Mouse (Mus musculus): ENCODE data around the gene E030018B13Rik. TPM values are rescaled to one million over a fixed set of nuclear protein-coding genes. Genes with fewer than 3 reads are reported as not detected.

The E030018B13Rik gene
- polyA plus RNA-seq, 1 experiment from 2014 or later, result 0.17 TPM

DNA sequence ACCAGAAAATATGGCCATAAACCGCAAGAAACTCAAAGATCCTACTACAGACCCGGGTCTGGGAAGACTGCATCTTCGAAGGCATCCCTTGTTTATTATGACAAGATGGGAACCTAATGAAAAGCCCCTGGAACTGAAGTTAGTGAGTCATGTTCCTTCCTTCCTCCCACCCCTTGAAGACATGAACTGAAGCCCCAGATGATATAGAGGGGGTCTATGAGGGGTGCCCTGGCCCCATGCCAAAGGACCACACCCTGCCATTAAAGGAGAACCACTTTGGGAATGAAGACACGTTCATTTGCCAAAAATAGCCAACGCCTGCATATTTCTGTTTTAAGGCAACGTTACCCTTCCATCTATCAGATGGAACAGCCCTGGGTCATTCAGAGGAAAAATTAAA lies 28.0 kb upstream of the E030018B13Rik start:
- no peaks in the 10 kb centered on the region for H3K27me3 ChIP-seq (replicated peaks)
- H3K4me2 ChIP-seq, result no peak overlapping the region
- WGBS, result 83% methylated on average over 6 of the region's 6 CpGs
- no peak for ATAC-seq (replicated peaks)
- no peaks in the 10 kb centered on the region for H3K9me3 ChIP-seq
- H3K27ac ChIP-seq, result no peak overlapping the region
- H3K4me1 ChIP-seq, result peaks cover 10% of the 10 kb centered on the region
- H3K4me3 ChIP-seq, result no peak overlapping the region
- no peak overlapping the region for H3K9ac ChIP-seq
- H3K36me3 ChIP-seq (replicated peaks), result no peaks in the 10 kb centered on the region

DNA sequence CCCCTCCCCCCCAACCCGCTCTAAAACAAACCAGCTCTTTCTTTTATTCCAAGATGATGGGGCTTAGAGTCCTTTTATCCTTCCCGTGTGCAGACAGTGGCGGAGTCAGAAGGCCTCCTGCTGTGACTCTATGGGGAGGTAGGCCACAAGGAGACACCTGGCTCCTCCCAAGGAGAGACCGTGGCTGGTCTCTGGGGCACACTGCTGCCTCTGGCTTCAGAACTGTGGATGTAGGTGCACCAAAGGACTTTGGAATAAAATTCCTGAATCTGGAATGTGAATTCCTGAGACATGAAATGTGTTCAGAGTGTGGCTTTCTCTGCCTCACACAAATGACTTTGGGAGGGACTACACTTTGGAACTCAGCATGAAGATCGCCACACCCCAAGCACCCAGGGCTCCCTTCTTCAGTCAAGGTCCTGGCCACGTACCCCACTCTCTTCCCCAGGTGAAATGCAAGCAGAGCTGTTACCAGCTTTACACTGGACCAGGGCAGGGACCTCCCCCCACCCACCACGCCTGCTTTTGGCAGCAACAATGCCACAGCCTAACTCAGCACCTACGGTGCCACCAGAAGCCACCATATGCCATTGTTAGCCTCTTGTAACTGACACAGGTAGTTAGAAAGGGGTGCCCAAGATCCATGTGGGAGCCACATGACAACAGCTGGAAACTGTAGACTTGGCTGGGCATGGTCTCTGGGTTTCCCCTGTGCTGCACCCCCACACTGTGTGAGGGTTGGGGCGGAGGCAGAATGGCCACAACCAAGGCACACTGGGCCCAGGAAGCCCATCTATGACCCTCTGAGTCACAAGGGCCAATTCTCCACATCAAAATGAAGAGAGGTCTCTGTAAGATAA lies 27.3 kb upstream of the E030018B13Rik start:
- H3K9me3 ChIP-seq, result no peaks in the 10 kb centered on the region
- peaks cover 13% of the 10 kb centered on the region for H3K4me1 ChIP-seq
- H3K27ac ChIP-seq, result no peak overlapping the region
- ATAC-seq (replicated peaks), result no peak; the same call in 1 of the 2 replicates
- H3K27me3 ChIP-seq (replicated peaks), result no peaks in the 10 kb centered on the region
- no peak overlapping the region for H3K4me2 ChIP-seq
- no peak overlapping the region for H3K9ac ChIP-seq
- H3K36me3 ChIP-seq (replicated peaks), result no peaks in the 10 kb centered on the region
- 61% methylated on average over 9 of the region's 9 CpGs for WGBS
- no peak overlapping the region for H3K4me3 ChIP-seq

- no peak overlapping the region for H3K27ac ChIP-seq
- H3K36me3 ChIP-seq (replicated peaks), result no peaks in the 10 kb centered on the region
- H3K27me3 ChIP-seq (replicated peaks), result no peaks in the 10 kb centered on the region
- no peak overlapping the region for H3K4me2 ChIP-seq
- no peaks in the 10 kb centered on the region for H3K9me3 ChIP-seq
- 75% methylated on average over 43 of the region's 43 CpGs for WGBS
- ATAC-seq (replicated peaks), result no peak
- H3K4me3 ChIP-seq, result no peak overlapping the region
- H3K9ac ChIP-seq, result no peak overlapping the region
- H3K4me1 ChIP-seq, result peaks cover 18% of the 10 kb centered on the region
Observed at GRCm38 (mm10) chr7:63891488-63892075, 25.1 kb upstream of the E030018B13Rik start.

DNA sequence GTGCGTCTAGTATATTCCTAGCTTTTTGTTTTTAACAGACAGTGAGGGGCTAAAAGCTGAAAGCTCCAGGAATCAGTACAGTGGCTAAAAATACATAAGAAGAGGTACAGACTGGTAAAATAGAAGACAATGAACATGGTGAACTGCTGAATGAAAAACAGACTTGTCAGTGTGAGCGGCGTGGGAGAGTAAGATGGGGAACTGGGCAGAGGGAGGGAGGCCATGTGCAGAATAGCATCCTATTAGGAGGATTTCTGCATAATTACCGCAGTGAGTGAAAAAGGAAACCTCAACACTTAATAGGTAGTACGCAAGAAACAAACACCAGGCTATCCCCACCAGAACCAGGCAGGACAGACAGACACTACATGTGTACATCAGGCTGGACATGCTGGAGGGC lies 23.5 kb upstream of the E030018B13Rik start:
- ATAC-seq (replicated peaks), result no peak

GRCm38 (mm10) chr7:63893729-63894128 lies 22.9 kb upstream of the E030018B13Rik start:
- H3K4me2 ChIP-seq, result no peak overlapping the region
- H3K4me3 ChIP-seq, result no peak overlapping the region
- H3K27me3 ChIP-seq (replicated peaks), result no peaks in the 10 kb centered on the region
- H3K27ac ChIP-seq, result peak overlapping the region; percentile 33; the same call in 1 of the 2 replicates
- H3K36me3 ChIP-seq (replicated peaks), result no peaks in the 10 kb centered on the region
- no peaks in the 10 kb centered on the region for H3K9me3 ChIP-seq
- peaks cover 34% of the 10 kb centered on the region for H3K4me1 ChIP-seq
- no peak for ATAC-seq (replicated peaks)
- WGBS, result 39% methylated on average over 4 of the region's 4 CpGs
- no peak overlapping the region for H3K9ac ChIP-seq

More for the DNA sequence above, 23.5 kb upstream of the E030018B13Rik start:
- no peak overlapping the region for H3K9ac ChIP-seq
- peaks cover 34% of the 10 kb centered on the region for H3K4me1 ChIP-seq
- 63% methylated on average over 5 of the region's 5 CpGs for WGBS
- H3K4me2 ChIP-seq, result no peak overlapping the region
- H3K4me3 ChIP-seq, result no peak overlapping the region
- H3K36me3 ChIP-seq (replicated peaks), result no peaks in the 10 kb centered on the region
- peak overlapping the region; percentile 33; the same call in 1 of the 2 replicates for H3K27ac ChIP-seq
- no peaks in the 10 kb centered on the region for H3K9me3 ChIP-seq
- no peaks in the 10 kb centered on the region for H3K27me3 ChIP-seq (replicated peaks)

DNA sequence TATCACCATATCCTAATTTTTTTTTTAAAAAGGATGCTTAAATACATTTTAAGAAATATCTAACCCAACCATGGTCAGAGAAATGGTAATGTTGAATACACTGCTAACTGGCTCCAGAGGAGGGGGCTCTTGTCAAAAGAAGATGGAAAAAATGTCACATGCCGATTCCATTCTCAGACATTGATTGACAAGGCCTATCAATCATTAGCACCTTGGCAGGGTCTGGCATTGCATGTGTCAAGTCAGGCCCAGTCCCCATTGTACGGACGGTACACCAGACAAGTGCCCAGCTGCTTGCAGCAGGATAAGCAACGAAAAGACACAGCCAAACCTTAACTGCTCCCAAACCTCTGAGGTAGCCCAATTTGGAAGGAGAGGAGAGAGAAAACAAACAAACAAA lies 22.0 kb upstream of the E030018B13Rik start:
- H3K27me3 ChIP-seq (replicated peaks), result no peaks in the 10 kb centered on the region
- H3K36me3 ChIP-seq (replicated peaks), result no peaks in the 10 kb centered on the region
- 70% methylated on average over 4 of the region's 4 CpGs for WGBS
- H3K4me1 ChIP-seq, result peaks cover 29% of the 10 kb centered on the region
- no peak for ATAC-seq (replicated peaks)
- no peak overlapping the region for H3K4me3 ChIP-seq
- no peak overlapping the region for H3K27ac ChIP-seq
- H3K9me3 ChIP-seq, result no peaks in the 10 kb centered on the region
- no peak overlapping the region for H3K4me2 ChIP-seq
- H3K9ac ChIP-seq, result no peak overlapping the region

DNA sequence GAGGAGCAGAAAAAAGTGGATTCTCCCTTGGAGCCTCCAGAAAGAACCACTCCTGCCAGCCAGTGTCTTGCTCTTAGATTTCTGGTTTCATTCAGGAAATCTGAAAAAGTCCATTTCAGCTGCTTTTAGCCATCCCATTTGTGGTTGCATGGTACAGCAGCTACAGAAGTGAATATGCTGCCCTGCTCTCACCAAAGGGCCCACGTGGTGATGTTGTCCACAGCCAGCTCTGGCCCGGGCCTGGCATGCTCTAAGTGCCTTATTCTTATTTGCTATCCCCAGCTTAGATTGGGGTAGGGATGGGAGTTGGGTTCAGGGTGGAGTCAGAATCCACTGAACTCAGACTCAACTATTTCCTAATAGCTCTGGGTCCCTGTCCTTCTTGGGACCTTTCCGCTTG lies 21.4 kb upstream of the E030018B13Rik start:
- H3K36me3 ChIP-seq (replicated peaks), result no peaks in the 10 kb centered on the region
- no peak overlapping the region for H3K9ac ChIP-seq
- 85% methylated on average over 3 of the region's 3 CpGs for WGBS
- H3K27ac ChIP-seq, result no peak overlapping the region
- peaks cover 29% of the 10 kb centered on the region for H3K4me1 ChIP-seq
- no peaks in the 10 kb centered on the region for H3K27me3 ChIP-seq (replicated peaks)
- ATAC-seq (replicated peaks), result no peak
- H3K4me2 ChIP-seq, result no peak overlapping the region
- H3K9me3 ChIP-seq, result no peaks in the 10 kb centered on the region
- H3K4me3 ChIP-seq, result no peak overlapping the region

DNA sequence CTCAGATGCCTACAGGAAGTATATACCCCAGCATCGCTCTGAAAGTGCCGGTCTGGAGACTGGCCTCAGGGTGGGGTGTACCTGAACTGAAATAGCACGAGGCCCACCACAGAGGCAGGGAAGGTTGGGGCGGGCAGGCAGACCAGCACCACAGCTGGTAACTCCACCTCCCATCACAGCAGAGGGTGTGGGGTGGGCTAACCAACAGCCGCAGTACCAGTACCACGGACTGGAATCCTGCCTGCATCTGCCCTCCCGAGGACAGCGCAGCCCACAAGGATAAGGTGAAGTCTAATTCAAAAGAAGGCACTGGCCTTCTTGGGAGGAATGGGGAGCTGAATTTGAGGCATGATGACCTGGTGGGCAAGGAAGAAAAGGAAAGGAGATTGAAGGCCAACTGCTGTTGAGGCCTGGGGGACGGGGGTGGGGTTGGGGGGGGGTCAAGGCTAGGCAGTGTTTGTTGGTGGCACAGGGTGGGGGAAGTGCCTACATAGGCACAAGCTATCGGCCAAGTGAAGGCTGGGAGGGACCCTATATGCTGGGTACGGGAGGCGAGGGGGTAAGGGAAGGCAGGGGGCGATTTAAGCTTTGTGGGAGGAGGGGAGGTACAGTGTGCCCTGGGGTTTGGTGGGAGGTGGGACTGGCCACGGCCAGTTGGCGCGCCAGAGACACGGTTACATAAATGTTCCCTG lies 20.2 kb upstream of the E030018B13Rik start:
- Histone ChIP-seq H3K4me1 (peaks cover 33% of the 10 kb centered on the region), H3K4me3 (peak overlapping the region; percentile 33), H3K27ac (no peak overlapping the region), H3K4me2 (peak overlapping the region; percentile 64), H3K9ac (peak overlapping the region; percentile 41), H3K27me3 (replicated peaks) (no peaks in the 10 kb centered on the region), H3K36me3 (replicated peaks) (no peaks in the 10 kb centered on the region), H3K9me3 (no peaks in the 10 kb centered on the region)
- WGBS, result 24% methylated on average over 17 of the region's 17 CpGs
- peak; percentile 72; the same call in 1 of the 2 replicates for ATAC-seq (replicated peaks)

GRCm38 (mm10) chr7:63896968-63897468 lies 19.6 kb upstream of the E030018B13Rik start:
- Histone ChIP-seq H3K27ac (0 out of 2 replicates have a peak overlapping the region, but pooled peaks have one; percentile 36), H3K27me3 (replicated peaks) (no peaks in the 10 kb centered on the region), H3K4me2 (peak overlapping the region; percentile 64), H3K36me3 (replicated peaks) (no peaks in the 10 kb centered on the region), H3K9me3 (no peaks in the 10 kb centered on the region), H3K9ac (peak overlapping the region; percentile 41), H3K4me3 (peak overlapping the region; percentile 33), H3K4me1 (peaks cover 38% of the 10 kb centered on the region)
- WGBS, result 2% methylated on average over 22 of the region's 22 CpGs
- peak; percentile 79 for ATAC-seq (replicated peaks)

GRCm38 (mm10) chr7:63897655-63898054 lies 19.0 kb upstream of the E030018B13Rik start:
- no peak overlapping the region for H3K9ac ChIP-seq
- no peaks in the 10 kb centered on the region for H3K9me3 ChIP-seq
- no peak overlapping the region for H3K4me3 ChIP-seq
- ATAC-seq (replicated peaks), result peak; percentile 1; the same call in 1 of the 2 replicates
- no peaks in the 10 kb centered on the region for H3K36me3 ChIP-seq (replicated peaks)
- 61% methylated on average over 3 of the region's 3 CpGs for WGBS
- peak overlapping the region; percentile 64 for H3K4me2 ChIP-seq
- no peak overlapping the region for H3K27ac ChIP-seq
- no peaks in the 10 kb centered on the region for H3K27me3 ChIP-seq (replicated peaks)
- peaks cover 39% of the 10 kb centered on the region for H3K4me1 ChIP-seq

DNA sequence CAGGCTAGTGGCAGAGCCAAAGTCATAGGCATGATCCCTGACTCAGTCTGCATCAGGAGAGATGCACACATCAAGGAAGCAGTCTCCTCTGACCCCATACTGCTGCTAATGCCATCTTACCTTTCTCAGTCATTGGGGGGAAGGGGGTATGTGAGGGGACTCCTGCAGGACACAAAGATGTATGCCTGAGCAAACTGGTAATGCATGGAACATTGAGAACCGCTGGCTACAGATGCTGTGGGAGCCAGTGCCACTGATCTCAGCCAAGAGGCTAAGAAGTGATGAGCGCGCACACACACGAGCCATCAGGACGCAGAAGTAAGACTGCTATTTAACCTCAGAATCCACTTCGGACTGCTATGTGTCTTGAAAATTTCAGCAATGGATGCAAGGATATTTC lies 18.5 kb upstream of the E030018B13Rik start:
- ATAC-seq (replicated peaks), result no peak
- H3K9ac ChIP-seq, result no peak overlapping the region
- H3K36me3 ChIP-seq (replicated peaks), result no peaks in the 10 kb centered on the region
- H3K4me2 ChIP-seq, result no peak overlapping the region
- no peaks in the 10 kb centered on the region for H3K27me3 ChIP-seq (replicated peaks)
- no peaks in the 10 kb centered on the region for H3K9me3 ChIP-seq
- H3K4me1 ChIP-seq, result peaks cover 41% of the 10 kb centered on the region
- H3K4me3 ChIP-seq, result no peak overlapping the region
- H3K27ac ChIP-seq, result no peak overlapping the region
- 90% methylated on average over 6 of the region's 6 CpGs for WGBS

- Histone ChIP-seq H3K9me3 (no peaks in the 10 kb centered on the region), H3K4me3 (no peak overlapping the region), H3K4me2 (no peak overlapping the region), H3K36me3 (replicated peaks) (no peaks in the 10 kb centered on the region), H3K27me3 (replicated peaks) (no peaks in the 10 kb centered on the region), H3K9ac (no peak overlapping the region), H3K4me1 (peaks cover 41% of the 10 kb centered on the region), H3K27ac (no peak overlapping the region)
- ATAC-seq (replicated peaks), result no peak
- 90% methylated on average over 8 of the region's 8 CpGs for WGBS
Observed at GRCm38 (mm10) chr7:63899925-63900324, 16.7 kb upstream of the E030018B13Rik start.
